Mouse (Mus musculus): Measurements from ENCODE around the gene Cs.

DNA sequence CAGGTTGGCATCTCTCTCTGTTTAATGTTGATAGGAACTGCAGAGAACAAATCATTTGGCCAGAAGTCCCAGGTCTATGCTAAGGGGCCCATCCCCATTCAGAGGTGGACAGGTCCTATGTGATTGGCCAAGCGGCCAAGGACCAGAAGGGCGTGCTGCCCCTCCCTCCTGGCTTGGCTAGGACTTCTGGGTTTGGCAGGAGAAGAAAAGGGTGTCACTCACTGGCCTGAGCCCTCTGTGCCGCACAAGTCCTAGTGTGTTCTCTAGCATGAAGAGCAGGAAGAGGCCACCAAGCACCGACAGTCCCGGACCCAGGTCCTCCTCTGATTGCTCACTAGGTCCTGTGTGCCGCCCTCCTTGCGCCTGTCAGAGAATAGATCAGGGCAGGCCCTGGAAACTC is 59.9 kb downstream of the Cs start:
- TF ChIP-seq RCOR1 (IDR thresholded peaks at IDR 0.05; ENCODE audit: low read depth, low read length) (no peak), TCF12 (IDR thresholded peaks at IDR 0.05; ENCODE audit: low read depth, low read length) (no peak), CTCF (IDR thresholded peaks at IDR 0.05 in 2 of 3, conservative IDR thresholded peaks at IDR 0.05 in 1 of 3; ENCODE audit: control insufficient read depth in 1 of 3, insufficient read depth in 1 of 3, low read depth in 2 of 3, low read length in 3 of 3, poor library complexity in 1 of 3, severe bottlenecking in 1 of 3) (no peak), RAD21 (IDR thresholded peaks at IDR 0.05; ENCODE audit: low read depth, low read length) (no peak), KAT2A (conservative IDR thresholded peaks at IDR 0.05; ENCODE audit: low read depth, low read length) (no peak), EP300 (IDR thresholded peaks at IDR 0.05; ENCODE audit: low read depth in 1 of 2, low read length in 2 of 2) (no peak), MAX (IDR thresholded peaks at IDR 0.05; ENCODE audit: low read length) (no peak), ZC3H11A (IDR thresholded peaks at IDR 0.05; ENCODE audit: low read depth, low read length) (no peak), UBTF (IDR thresholded peaks at IDR 0.05; ENCODE audit: borderline replicate concordance, insufficient read depth, low read depth, low read length) (no peak), NELFE (IDR thresholded peaks at IDR 0.05; ENCODE audit: low read depth, low read length) (no peak)
